Mouse (Mus musculus) hindbrain, postnatal 0 days (tissue): ENCODE measurements around the gene Fas. TPM values are rescaled to one million over a fixed set of nuclear protein-coding genes. Genes with fewer than 3 reads are reported as not detected.
A peak's percentile ranks its signal among the peaks of the same experiment; 100 is the strongest.

ENCODE experiments used
- ATAC-seq: fragments of 200-750 bp; cut with Nextera tagmentation; 2 replicates; pipeline ENCODE4 v1.8.0; 2017; ENCODE audit warnings: mild to moderate bottlenecking, moderate TSS enrichment, moderate library complexity
- DNase-seq: peaks from one replicate; pipeline ENCODE4 v3.0.0-alpha.2; 2015; ENCODE audit warnings: low spot score
- H3K27ac ChIP-seq: fragments of 300-500 bp; sonication (generic); 2 replicates; pipeline ENCODE4 v1.5.1; 2014; ENCODE audit warnings: mild to moderate bottlenecking
- H3K27me3 ChIP-seq: fragments of 300-500 bp; sonication (generic); 2 replicates; pipeline ENCODE4 v1.6.1; 2014; ENCODE audit warnings: low read length, mixed read lengths; ENCODE audit not compliant: insufficient read depth
- H3K36me3 ChIP-seq: fragments of 300-500 bp; sonication (generic); 2 replicates; pipeline ENCODE4 v1.6.1; 2014; ENCODE audit warnings: low read length, mixed read lengths; ENCODE audit not compliant: insufficient read depth
- H3K4me1 ChIP-seq: fragments of 300-500 bp; sonication (generic); 2 replicates; pipeline ENCODE4 v1.6.1; 2014; ENCODE audit warnings: antibody characterized with exemption, low read length, mixed read lengths; ENCODE audit not compliant: insufficient read depth
- H3K4me2 ChIP-seq: fragments of 300-500 bp; sonication (generic); 2 replicates; pipeline ENCODE4 v1.6.1; 2014; ENCODE audit warnings: low read depth, mild to moderate bottlenecking, low read length, moderate library complexity, mixed read lengths
- H3K4me3 ChIP-seq: fragments of 300-500 bp; sonication (generic); 2 replicates; pipeline ENCODE4 v1.5.1; 2014; ENCODE audit warnings: low read length
- H3K9ac ChIP-seq: fragments of 300-500 bp; sonication (generic); replicated peaks from 2 replicates; pipeline ENCODE4 v1.6.1; 2014; ENCODE audit warnings: mild to moderate bottlenecking, low read length, moderate library complexity, mixed read lengths
- H3K9me3 ChIP-seq: fragments of 300-500 bp; sonication (generic); 2 replicates; pipeline ENCODE4 v1.6.1; 2016; ENCODE audit warnings: low read length, mixed read lengths
- CTCF ChIP-seq: IDR thresholded peaks from 2 replicates; pipeline ENCODE4 v1.5.1; 2016; ENCODE audit warnings: antibody characterized with exemption, control low read depth, low read depth
- WGBS: fragments of 180-500 bp; shearing (Covaris S2); extraction: QIAGEN DNeasy Blood & Tissue Kit; methylation state at CpG from one replicate; pipeline ENCODE4 v1.1.7; 2014; 5-methylcytosine and 5-hydroxymethylcytosine counted together
- polyA plus RNA-seq: library from polyadenylated mRNA; unstranded; fragments of >200 nt; fragmentation: Nextera tagmentation; extraction: Ambion mirVana; gene quantifications from 2 replicates; pipeline ENCODE4 v1.2.1, GENCODE M21; 2015
- total RNA-seq: library from RNA; depleted of rRNA; stranded (reverse); fragments of >200 nt; gene quantifications from 2 replicates; pipeline ENCODE4 v1.2.3, GENCODE M21; 2014

The Fas gene
- total and polyA plus RNA-seq, 2 experiments from 2014 or later = 0.78 to 2.8 TPM

GRCm38 (mm10) chr19:34290872-34291341, 441 bp downstream of the Fas start:
- WGBS = 12% methylated on average over 15 of the region's 15 CpGs
- no peak for TF ChIP-seq CTCF
- H3K27me3 ChIP-seq = no peaks in the 10 kb centered on the region
- ATAC-seq = no peak; the same call in 1 of the 2 replicates
- peak overlapping the region; percentile 41 for H3K9ac ChIP-seq
- H3K4me3 ChIP-seq = peak overlapping the region; percentile 41
- H3K36me3 ChIP-seq = no peaks in the 10 kb centered on the region
- H3K9me3 ChIP-seq = no peaks in the 10 kb centered on the region
- peak overlapping the region; percentile 96 for H3K4me2 ChIP-seq
- H3K27ac ChIP-seq = no peak overlapping the region
- no peaks in the 10 kb centered on the region for H3K4me1 ChIP-seq
- no peak for DNase-seq

GRCm38 (mm10) chr19:34291379-34291778, 913 bp downstream of the Fas start:
- Histone ChIP-seq H3K9ac (no peak overlapping the region), H3K9me3 (no peaks in the 10 kb centered on the region), H3K4me3 (peak overlapping the region; percentile 41), H3K27ac (no peak overlapping the region), H3K36me3 (no peaks in the 10 kb centered on the region), H3K27me3 (no peaks in the 10 kb centered on the region), H3K4me1 (no peaks in the 10 kb centered on the region), H3K4me2 (peak overlapping the region; percentile 96)
- TF ChIP-seq CTCF = no peak
- 64% methylated on average over 8 of the region's 8 CpGs for WGBS
- no peak for DNase-seq
- ATAC-seq = no peak

- 87% methylated on average over 5 of the region's 5 CpGs for WGBS
- Histone ChIP-seq H3K27ac (no peak overlapping the region), H3K4me2 (no peak overlapping the region), H3K9me3 (no peaks in the 10 kb centered on the region), H3K27me3 (no peaks in the 10 kb centered on the region), H3K4me3 (no peak overlapping the region), H3K4me1 (no peaks in the 10 kb centered on the region), H3K36me3 (no peaks in the 10 kb centered on the region), H3K9ac (no peak overlapping the region)
- DNase-seq (no peak), ATAC-seq (no peak)
- no peak for TF ChIP-seq CTCF
Measured at GRCm38 (mm10) chr19:34291956-34292355, 1.5 kb downstream of the Fas start.

- WGBS = 76% methylated on average over 2 of the region's 2 CpGs
- Histone ChIP-seq H3K4me3 (no peak overlapping the region), H3K27me3 (no peaks in the 10 kb centered on the region), H3K9ac (no peak overlapping the region), H3K4me2 (no peak overlapping the region), H3K9me3 (no peaks in the 10 kb centered on the region), H3K4me1 (no peaks in the 10 kb centered on the region), H3K27ac (no peak overlapping the region), H3K36me3 (no peaks in the 10 kb centered on the region)
- DNase-seq (no peak), ATAC-seq (no peak)
- no peak for TF ChIP-seq CTCF
Measured at GRCm38 (mm10) chr19:34292701-34293100, 2.2 kb downstream of the Fas start.

- H3K4me3 ChIP-seq = no peak overlapping the region
- ATAC-seq (no peak), DNase-seq (no peak)
- H3K27ac ChIP-seq = no peak overlapping the region
- no peaks in the 10 kb centered on the region for H3K36me3 ChIP-seq
- H3K9me3 ChIP-seq = no peaks in the 10 kb centered on the region
- H3K27me3 ChIP-seq = no peaks in the 10 kb centered on the region
- TF ChIP-seq CTCF = no peak
- 81% methylated on average over 3 of the region's 3 CpGs for WGBS
- H3K4me1 ChIP-seq = no peaks in the 10 kb centered on the region
- no peak overlapping the region for H3K4me2 ChIP-seq
- no peak overlapping the region for H3K9ac ChIP-seq
Measured at GRCm38 (mm10) chr19:34293376-34293947, 3.0 kb downstream of the Fas start.

- H3K4me3 ChIP-seq = no peak overlapping the region
- H3K4me1 ChIP-seq = no peaks in the 10 kb centered on the region
- no peak overlapping the region for H3K27ac ChIP-seq
- no peaks in the 10 kb centered on the region for H3K27me3 ChIP-seq
- no peaks in the 10 kb centered on the region for H3K36me3 ChIP-seq
- H3K9me3 ChIP-seq = no peaks in the 10 kb centered on the region
- no peak overlapping the region for H3K9ac ChIP-seq
- WGBS = 88% methylated on average over 6 of the region's 6 CpGs
- ATAC-seq (no peak), DNase-seq (no peak)
- TF ChIP-seq CTCF = no peak
- H3K4me2 ChIP-seq = no peak overlapping the region
Measured at GRCm38 (mm10) chr19:34295442-34295841, 5.0 kb downstream of the Fas start.

GRCm38 (mm10) chr19:34298531-34298930, 8.1 kb downstream of the Fas start:
- H3K4me2 ChIP-seq = no peak overlapping the region
- H3K4me3 ChIP-seq = no peak overlapping the region
- no peak overlapping the region for H3K27ac ChIP-seq
- DNase-seq = no peak
- TF ChIP-seq CTCF = no peak
- H3K27me3 ChIP-seq = no peaks in the 10 kb centered on the region
- no peak overlapping the region for H3K9ac ChIP-seq
- H3K36me3 ChIP-seq = no peaks in the 10 kb centered on the region
- 85% methylated on average over 1 of the region's 1 CpGs for WGBS
- H3K9me3 ChIP-seq = no peaks in the 10 kb centered on the region
- no peak for ATAC-seq
- no peaks in the 10 kb centered on the region for H3K4me1 ChIP-seq
